Mouse (Mus musculus) NIH3T3 (cell line): ENCODE results near the gene Tmem123.

Experiments
- DNase-seq: peaks from one replicate; pipeline ENCODE4 v3.0.0-alpha.2; 2012; ENCODE audit warnings: low read depth

The Tmem123 gene

DNA sequence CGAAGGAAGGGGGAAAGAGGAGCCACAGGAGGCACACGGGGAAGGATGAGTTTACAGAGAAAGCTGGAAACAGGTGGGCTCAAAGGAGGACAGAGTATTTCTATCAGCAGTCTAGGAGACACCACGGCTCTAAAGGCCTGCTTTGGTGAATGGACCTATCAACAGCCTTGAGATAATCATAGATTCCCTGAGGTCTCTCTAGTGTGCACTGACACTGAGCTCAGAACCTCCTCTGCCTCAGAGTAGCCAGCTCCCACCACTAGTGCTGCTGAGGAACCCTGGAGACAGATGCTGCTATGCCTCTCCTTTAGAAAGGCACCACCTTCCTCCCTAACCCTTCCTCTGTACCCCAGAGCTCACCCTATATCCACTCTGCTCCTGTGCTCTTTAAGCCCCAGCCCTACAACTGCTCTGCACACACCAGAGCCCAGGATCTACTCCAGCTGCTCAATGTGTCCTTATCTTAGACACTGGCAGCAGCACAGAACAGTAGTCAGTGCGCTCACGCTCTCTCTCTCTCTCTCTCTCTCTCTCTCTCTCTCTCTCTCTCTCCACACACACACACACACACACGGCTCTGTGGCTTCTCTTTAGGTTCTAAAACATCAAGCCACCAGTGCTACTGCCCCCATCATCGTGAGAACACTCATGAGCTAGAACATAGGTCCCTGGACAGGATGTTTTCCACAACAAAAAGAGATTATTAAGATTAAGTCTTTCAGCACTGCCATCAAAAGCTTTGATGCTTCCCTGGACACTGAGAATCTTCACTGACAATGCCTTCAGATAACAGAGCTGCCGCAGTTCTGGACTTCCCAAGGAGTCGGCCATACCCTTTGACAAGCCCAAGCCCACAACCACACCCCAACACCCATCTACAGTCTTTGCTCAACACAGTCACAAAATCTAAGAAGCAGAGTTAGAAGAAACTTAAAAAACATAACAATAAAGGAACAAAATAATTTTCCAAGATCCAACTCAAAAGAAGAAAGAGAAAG, 66.0 kb downstream of the Tmem123 start:
- no peak for DNase-seq

DNA sequence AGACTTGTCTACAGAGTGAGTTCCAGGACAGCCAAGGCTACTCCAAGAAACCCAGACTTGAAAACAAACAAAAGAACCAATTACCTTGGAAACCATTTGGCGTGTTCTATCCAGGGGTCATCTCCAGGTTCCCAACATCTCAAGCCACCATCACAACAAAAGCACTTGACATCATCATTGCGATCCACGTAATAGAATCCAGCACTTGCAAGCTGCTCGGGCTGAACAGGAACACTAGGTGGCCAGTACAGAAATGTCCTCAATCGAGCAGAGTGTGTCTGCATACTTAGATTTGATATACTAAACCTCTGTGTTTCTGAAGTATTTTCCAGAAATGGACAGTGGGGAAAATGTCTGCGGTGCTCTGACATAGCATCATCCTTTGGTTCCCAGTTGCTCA, 69.6 kb downstream of the Tmem123 start:
- DNase-seq = no peak

DNA sequence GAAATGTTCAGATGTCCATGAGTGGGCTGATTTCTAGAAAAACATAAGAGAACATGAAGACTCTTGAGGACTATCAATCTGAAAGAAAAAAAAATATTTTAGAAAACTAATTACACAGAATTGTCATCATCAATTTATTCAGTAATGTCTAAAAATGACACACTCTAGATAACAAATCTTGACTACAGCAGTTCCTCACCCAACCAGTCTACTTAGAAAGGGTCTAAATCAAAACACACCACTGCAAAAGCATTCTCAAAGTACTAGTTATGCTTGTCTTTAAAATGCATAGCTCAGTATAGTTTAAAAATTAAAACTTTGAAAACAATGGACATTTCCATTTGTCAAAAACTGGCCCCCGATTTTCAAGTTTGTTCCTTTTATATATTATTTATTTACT, 71.5 kb downstream of the Tmem123 start:
- DNase-seq = no peak

DNA sequence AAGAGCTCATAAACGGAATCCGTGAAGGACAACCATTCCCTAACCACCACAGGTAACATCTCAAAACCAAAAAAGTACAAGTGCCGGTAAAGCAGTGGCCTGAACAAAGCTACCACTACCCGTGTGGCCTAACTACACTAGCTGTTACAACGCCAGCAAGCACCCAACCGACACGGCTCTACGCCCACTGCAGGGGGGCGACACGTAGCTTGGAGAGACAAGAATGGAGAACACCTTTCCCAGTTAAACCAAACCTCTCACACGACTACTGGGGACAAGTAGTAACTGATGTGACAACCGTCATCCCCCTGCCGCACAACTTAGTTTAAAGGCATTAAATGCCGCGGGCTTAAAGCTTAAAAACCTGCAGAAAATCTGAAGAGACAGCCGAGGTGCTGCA, 72.5 kb downstream of the Tmem123 start:
- DNase-seq = peak; percentile 67

DNA sequence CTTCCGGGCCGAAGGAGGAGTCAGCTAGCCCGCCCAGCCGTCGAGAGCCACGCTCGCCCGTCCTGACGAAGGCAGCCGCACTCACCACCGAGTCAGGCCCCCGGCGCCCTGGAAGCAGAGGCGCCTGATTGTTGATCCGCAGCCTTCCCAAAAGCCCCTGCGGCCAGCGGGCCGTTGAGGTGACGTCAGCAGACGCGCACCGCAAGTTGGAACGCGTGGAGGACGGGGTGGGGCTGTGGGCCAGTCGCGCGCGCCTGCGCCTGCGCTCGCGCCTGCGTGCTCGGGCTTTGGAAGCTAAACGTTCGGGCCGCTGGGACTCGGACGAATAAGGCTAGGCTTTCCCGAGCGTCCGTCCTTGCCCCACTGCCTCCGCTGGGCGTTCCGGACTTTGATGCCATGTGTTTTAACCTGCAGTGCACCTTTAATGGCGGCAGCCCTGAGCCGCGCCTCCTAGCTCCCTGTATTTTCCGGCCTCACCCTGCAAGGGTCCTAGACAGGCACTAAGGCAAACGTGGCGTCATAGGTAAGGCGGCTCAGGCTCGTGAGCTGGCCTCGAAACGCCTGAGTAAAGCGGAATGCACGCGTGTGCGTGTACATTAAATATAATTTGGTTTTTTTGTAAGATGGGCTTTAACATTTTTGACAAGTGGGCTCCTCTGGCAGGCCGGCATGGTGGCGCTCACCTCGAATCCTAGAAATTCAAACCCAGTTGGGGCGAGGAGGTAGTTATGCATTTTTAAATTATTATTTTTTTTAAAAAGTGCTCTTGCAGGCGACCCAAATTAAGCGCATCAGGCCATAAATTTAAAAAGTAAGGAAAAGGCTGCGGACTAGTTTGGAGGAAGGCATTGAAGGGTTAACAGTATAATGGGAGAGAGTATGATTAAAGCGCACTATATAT, 73.3 kb downstream of the Tmem123 start, which contains the start of gene Birc2:
Gene Birc2, minus strand, starts transcription at position 160 of the 901 bp plus-strand sequence.
- DNase-seq = peak; percentile 98

DNA sequence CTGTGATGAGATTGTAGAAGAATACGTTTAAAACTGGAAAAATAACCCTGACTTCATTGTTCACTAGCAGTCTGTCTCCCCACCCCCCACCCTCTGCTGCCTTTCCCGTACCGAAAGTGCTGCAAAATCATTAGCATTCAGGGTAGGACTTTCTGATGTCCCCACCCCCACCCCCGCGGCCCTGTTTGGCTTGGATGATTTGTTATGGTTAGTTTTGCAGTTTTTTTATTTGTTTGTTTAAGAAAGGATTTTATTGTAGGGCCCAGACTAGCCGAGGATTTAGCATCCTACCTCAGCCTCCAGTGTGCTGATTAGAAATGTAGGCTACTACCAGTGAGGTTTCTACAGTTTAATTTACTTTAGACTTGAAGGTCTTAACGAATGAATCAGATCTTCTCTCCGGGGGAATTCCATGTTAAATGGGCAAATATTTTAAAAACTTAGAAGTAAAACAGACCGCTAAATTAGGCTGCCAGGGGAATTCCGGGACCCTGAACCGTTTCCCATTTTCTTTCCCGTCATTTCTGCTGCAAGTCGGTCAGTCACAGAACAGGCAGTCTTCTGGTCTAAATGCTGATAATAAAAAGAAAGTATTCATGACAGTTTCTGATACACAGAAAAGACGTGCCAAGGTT, 74.1 kb downstream of the Tmem123 start:
- DNase-seq = peak; percentile 70

DNA sequence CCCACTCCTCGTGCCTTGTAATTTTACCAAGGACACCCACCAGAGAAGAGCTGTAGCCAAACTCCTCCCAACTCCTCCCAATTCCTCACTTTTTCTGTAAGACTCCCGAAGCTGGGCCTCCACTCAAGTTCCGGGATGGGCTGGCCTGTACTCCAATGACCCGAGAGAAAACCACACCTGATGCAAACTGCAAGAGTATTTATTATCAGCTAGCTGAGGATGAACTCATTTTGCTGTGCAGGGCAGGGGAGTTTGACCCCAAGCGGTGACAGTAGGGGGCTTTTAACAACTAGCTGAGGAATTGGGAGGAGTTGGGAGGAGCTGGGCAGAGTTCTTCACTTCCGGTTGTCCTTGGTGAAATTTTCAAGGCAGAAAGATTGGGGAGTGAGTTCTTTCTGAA, 77.4 kb downstream of the Tmem123 start:
- no peak for DNase-seq
